Mouse (Mus musculus) lung, postnatal 0 days (tissue): ENCODE measurements around the gene Zfp46. TPM values are rescaled to one million over a fixed set of nuclear protein-coding genes. Genes with fewer than 3 reads are reported as not detected.
A peak's percentile ranks its signal among the peaks of the same experiment; 100 is the strongest.

Source experiments
- ATAC-seq: fragments of 200-750 bp; cut with Nextera tagmentation; 2 replicates; pipeline ENCODE4 v1.8.0; 2017; ENCODE audit warnings: moderate library complexity
- DNase-seq: peaks from one replicate; pipeline ENCODE4 v3.0.0-alpha.2; 2016; ENCODE audit warnings: low spot score
- H3K27ac ChIP-seq: fragments of 300-500 bp; sonication (generic); 2 replicates; pipeline ENCODE4 v1.5.1; 2014; ENCODE audit warnings: antibody characterized with exemption, mild to moderate bottlenecking, low read length, mixed read lengths
- H3K27me3 ChIP-seq: fragments of 300-500 bp; sonication (generic); replicated peaks from 2 replicates; pipeline ENCODE4 v1.6.1; 2014; ENCODE audit warnings: low read length, mixed read lengths; ENCODE audit not compliant: insufficient read depth
- H3K36me3 ChIP-seq: fragments of 300-500 bp; sonication (generic); 2 replicates; pipeline ENCODE4 v1.6.1; 2014; ENCODE audit warnings: low read length, mixed read lengths; ENCODE audit not compliant: insufficient read depth
- H3K4me1 ChIP-seq: fragments of 300-500 bp; sonication (generic); 2 replicates; pipeline ENCODE4 v1.6.1; 2014; ENCODE audit warnings: antibody characterized with exemption, low read depth, low read length, mixed read lengths; ENCODE audit not compliant: insufficient read depth
- H3K4me2 ChIP-seq: fragments of 300-500 bp; sonication (generic); replicated peaks from 2 replicates; pipeline ENCODE4 v1.6.1; 2014; ENCODE audit warnings: low read depth, mild to moderate bottlenecking, low read length, moderate library complexity, mixed read lengths
- H3K4me3 ChIP-seq: fragments of 300-500 bp; sonication (generic); 2 replicates; pipeline ENCODE4 v1.5.1; 2014; ENCODE audit warnings: low read depth, low read length
- H3K9ac ChIP-seq: fragments of 300-500 bp; sonication (generic); replicated peaks from 2 replicates; pipeline ENCODE4 v1.6.1; 2014; ENCODE audit warnings: low read depth, mild to moderate bottlenecking
- H3K9me3 ChIP-seq: fragments of 300-500 bp; sonication (generic); 2 replicates; pipeline ENCODE4 v1.6.1; 2016; ENCODE audit warnings: low read length, mixed read lengths
- CTCF ChIP-seq: IDR thresholded peaks from 2 replicates; pipeline ENCODE4 v1.5.1; 2016; ENCODE audit warnings: antibody characterized with exemption, mild to moderate bottlenecking
- EP300 ChIP-seq: IDR thresholded peaks from 2 replicates; pipeline ENCODE4 v1.6.1; 2016; ENCODE audit warnings: antibody characterized with exemption, mild to moderate bottlenecking, control low read depth
- whole genome bisulfite sequencing: fragments of 180-500 bp; shearing (Covaris S2); extraction: QIAGEN DNeasy Blood & Tissue Kit; methylation state at CpG from one replicate; pipeline ENCODE4 v1.1.7; 2014; 5-methylcytosine and 5-hydroxymethylcytosine counted together
- polyA plus RNA-seq: library from polyadenylated mRNA; unstranded; fragments of >200 nt; fragmentation: Nextera tagmentation; extraction: Ambion mirVana; gene quantifications from 2 replicates; pipeline ENCODE4 v1.2.1, GENCODE M21; 2015

Gene Zfp46
- 18.4 and 21.0 TPM in 2 replicates for polyA plus RNA-seq

DNA sequence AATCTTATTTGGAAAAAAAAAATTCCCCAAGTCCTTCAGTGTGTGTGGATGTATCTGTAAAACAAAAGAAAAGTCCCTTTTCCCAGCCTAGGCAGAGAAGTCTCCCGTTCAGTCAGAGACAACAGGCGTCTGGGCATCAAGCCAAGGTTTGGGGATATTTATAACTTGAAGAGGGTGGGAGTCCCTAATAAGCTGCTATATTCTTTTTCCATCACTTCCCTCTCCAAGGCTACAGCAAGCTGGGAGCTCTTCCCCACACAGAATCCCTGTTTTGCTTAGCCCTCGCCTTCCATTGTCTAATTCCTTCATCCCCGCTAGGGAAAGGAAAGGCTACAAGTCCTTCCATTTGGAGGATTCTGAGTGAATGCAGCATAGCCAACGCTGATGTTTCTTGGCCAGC is at the start of gene Zfp46:
Gene Zfp46 (plus strand): TSS at position 229 of the 400 bp plus-strand sequence.
- Histone ChIP-seq H3K4me1 (peaks cover 9% of the 10 kb centered on the region; the same call in 1 of the 2 replicates), H3K4me3 (peak within 1 kb of the TSS; percentile 67), H3K4me2 (peak within 1 kb of the TSS; percentile 76), H3K27me3 (no peaks in the 10 kb centered on the region), H3K27ac (peak within 1 kb of the TSS; percentile 95), H3K36me3 (peaks cover 13% of the 10 kb centered on the region; the same call in 1 of the 2 replicates), H3K9me3 (no peaks in the 10 kb centered on the region), H3K9ac (peak within 1 kb of the TSS; percentile 46)
- DNase-seq (peak; percentile 93), ATAC-seq (peak; percentile 7; the same call in 1 of the 2 replicates)
- 0 out of 2 replicates have a peak, but pooled peaks have one; percentile 6 for TF ChIP-seq CTCF
- TF ChIP-seq EP300: peak; percentile 75
- WGBS: 18% methylated on average over 5 of the region's 5 CpGs

DNA sequence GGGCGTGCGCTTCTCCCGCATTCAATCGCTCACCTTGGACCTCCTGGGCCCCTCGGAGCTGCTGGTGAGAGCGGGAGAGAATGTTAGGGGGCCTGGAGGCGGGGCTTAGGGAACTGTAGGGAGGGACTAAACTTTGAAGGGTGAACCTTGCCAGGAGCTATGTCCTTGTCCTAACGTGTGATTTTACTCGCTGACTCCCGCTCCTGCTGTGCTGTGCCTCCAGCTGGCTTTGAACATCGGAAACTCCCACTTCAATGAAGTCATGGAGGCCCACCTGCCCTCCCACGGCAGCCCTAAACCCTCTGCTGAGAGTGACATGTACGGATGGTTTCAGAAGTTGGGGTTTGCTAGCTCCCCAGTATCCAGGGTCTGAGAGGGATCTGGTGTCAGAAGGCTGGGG is 45.8 kb upstream of the Zfp46 start:
- TF ChIP-seq EP300 (no peak), CTCF (no peak)
- no peak overlapping the region for H3K4me2 ChIP-seq
- H3K4me1 ChIP-seq: no peaks in the 10 kb centered on the region
- DNase-seq: no peak
- no peaks in the 10 kb centered on the region for H3K9me3 ChIP-seq
- no peaks in the 10 kb centered on the region for H3K27me3 ChIP-seq
- no peak for ATAC-seq
- no peak overlapping the region for H3K27ac ChIP-seq
- no peak overlapping the region for H3K4me3 ChIP-seq
- no peaks in the 10 kb centered on the region; the same call in 1 of the 2 replicates for H3K36me3 ChIP-seq
- 37% methylated on average over 13 of the region's 13 CpGs for WGBS
- no peak overlapping the region for H3K9ac ChIP-seq

DNA sequence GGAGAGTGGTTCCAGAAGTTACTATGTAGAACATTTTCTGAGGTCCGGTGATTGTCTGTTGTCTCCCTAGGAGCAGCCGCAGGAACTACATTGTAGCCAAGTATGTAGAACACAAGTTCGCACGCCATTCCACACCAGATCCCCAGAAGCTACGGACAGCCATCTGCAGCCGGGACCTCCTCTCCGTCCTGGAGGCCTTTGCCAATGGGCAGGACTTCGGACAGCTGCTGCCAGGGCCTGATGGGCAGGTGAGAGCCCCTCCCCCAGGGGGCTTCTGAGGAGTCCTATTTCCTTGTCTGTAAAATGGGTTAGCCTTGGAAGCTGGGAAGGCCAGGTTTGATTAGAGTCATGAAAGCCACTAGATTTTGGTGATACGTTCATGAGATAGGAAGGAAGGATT is 45.4 kb upstream of the Zfp46 start:
- WGBS: 63% methylated on average over 9 of the region's 9 CpGs
- TF ChIP-seq CTCF: no peak
- no peak for TF ChIP-seq EP300
- no peaks in the 10 kb centered on the region for H3K4me1 ChIP-seq
- no peak overlapping the region for H3K4me2 ChIP-seq
- H3K9me3 ChIP-seq: no peaks in the 10 kb centered on the region
- no peak overlapping the region for H3K4me3 ChIP-seq
- DNase-seq (no peak), ATAC-seq (no peak)
- no peak overlapping the region for H3K27ac ChIP-seq
- H3K9ac ChIP-seq: no peak overlapping the region
- H3K27me3 ChIP-seq: no peaks in the 10 kb centered on the region
- no peaks in the 10 kb centered on the region; the same call in 1 of the 2 replicates for H3K36me3 ChIP-seq

DNA sequence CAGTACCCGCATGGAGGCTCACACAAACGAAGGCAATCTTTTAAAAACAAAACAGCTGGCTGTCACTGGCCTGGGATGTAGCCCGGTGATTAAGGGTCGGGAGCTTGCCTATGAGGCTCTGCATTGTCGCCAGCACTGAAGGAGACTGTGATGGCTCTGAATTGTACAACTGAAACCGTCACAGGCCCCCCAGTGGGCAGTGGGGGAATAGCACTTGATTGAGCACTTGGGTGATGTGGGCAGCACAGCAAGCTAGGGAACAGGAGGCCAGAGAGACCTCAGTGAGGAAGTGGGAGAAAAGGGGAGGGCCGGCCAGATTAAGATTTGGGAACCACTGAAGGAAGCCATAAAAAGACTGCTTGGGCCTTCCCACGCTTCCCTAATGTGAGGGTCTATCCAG is 44.9 kb upstream of the Zfp46 start:
- no peaks in the 10 kb centered on the region; the same call in 1 of the 2 replicates for H3K36me3 ChIP-seq
- H3K27ac ChIP-seq: no peak overlapping the region
- 21% methylated on average over 8 of the region's 8 CpGs for WGBS
- no peaks in the 10 kb centered on the region for H3K4me1 ChIP-seq
- H3K4me2 ChIP-seq: no peak overlapping the region
- no peaks in the 10 kb centered on the region for H3K27me3 ChIP-seq
- H3K4me3 ChIP-seq: no peak overlapping the region
- ATAC-seq (peak; percentile 70), DNase-seq (peak; percentile 81)
- no peak overlapping the region for H3K9ac ChIP-seq
- no peaks in the 10 kb centered on the region for H3K9me3 ChIP-seq
- peak; percentile 87 for TF ChIP-seq CTCF
- no peak for TF ChIP-seq EP300

DNA sequence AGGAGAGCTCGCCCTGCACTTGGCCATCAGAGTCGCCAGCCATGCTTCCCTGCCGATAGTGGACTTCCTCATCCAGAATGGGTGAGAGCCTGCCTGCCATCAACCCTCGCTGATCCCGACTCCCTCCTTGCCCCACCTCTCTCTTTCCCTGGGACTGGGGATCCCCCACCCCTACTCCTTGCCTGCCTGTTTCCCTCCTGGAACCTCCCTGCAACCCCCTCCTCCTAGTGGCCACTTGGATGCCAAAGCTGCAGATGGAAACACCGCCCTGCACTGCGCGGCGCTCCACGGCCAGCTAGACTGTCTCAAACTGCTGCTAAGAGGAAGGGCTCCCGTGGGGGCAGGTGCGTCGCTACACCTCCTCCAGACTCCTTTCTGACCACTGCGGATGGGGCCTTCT is 44.4 kb upstream of the Zfp46 start:
- Histone ChIP-seq H3K4me2 (no peak overlapping the region), H3K36me3 (no peaks in the 10 kb centered on the region; the same call in 1 of the 2 replicates), H3K9ac (no peak overlapping the region), H3K27me3 (no peaks in the 10 kb centered on the region), H3K4me3 (no peak overlapping the region), H3K9me3 (no peaks in the 10 kb centered on the region), H3K4me1 (no peaks in the 10 kb centered on the region), H3K27ac (no peak overlapping the region)
- 67% methylated on average over 14 of the region's 14 CpGs for WGBS
- DNase-seq: no peak
- ATAC-seq: no peak
- TF ChIP-seq CTCF (no peak), EP300 (no peak)

DNA sequence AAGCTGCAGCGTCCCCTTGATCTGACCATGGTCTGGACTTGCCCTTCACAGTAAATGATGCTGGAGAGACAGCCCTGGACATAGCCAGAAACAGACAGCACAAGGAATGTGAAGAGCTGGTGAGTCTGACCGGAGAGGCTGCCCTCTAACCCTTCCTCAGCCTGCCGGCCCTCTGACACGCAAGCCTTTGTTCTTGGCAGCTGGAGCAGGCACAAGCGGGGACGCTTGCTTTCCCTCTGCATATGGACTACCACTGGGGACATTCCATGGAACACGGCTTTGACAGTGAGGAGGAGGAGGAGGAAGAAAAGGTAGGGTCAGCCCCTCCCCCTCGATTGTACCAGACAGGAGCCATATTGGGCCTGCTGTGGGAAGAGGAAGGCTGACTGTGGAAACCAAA is 43.5 kb upstream of the Zfp46 start:
- Histone ChIP-seq H3K9ac (no peak overlapping the region), H3K9me3 (no peaks in the 10 kb centered on the region), H3K36me3 (no peaks in the 10 kb centered on the region; the same call in 1 of the 2 replicates), H3K4me1 (no peaks in the 10 kb centered on the region), H3K4me3 (no peak overlapping the region), H3K27me3 (no peaks in the 10 kb centered on the region), H3K4me2 (no peak overlapping the region), H3K27ac (no peak overlapping the region)
- no peak for TF ChIP-seq CTCF
- TF ChIP-seq EP300: no peak
- DNase-seq (no peak), ATAC-seq (no peak)
- 58% methylated on average over 8 of the region's 8 CpGs for WGBS
